Mouse (Mus musculus) left cerebral cortex, postnatal 14 days (tissue): ENCODE results near the gene Mpzl1. TPM values are rescaled to one million over a fixed set of nuclear protein-coding genes. Genes with fewer than 3 reads are reported as not detected.

Experiments
- DNase-seq, 2 experiments: peaks; one replicate each; pipeline ENCODE4 v3.0.0; 2021 to 2022; ENCODE audit warnings: low spot score in 2 of 2, mixed read lengths in 1 of 2
- intact Hi-C: fragments of 180-260 bp; cut with DNase I; formaldehyde crosslinking; loops from one replicate; pipeline ENCODE4 v1.15.1; 2025
- total RNA-seq, 2 experiments: library from RNA; stranded (reverse); gene quantifications; 2 replicates each; pipeline ENCODE4 v1.2.3; 2021

The Mpzl1 gene
- total RNA-seq, 2 experiments from 2014 or later: 52.5 to 61.7 TPM

DNA sequence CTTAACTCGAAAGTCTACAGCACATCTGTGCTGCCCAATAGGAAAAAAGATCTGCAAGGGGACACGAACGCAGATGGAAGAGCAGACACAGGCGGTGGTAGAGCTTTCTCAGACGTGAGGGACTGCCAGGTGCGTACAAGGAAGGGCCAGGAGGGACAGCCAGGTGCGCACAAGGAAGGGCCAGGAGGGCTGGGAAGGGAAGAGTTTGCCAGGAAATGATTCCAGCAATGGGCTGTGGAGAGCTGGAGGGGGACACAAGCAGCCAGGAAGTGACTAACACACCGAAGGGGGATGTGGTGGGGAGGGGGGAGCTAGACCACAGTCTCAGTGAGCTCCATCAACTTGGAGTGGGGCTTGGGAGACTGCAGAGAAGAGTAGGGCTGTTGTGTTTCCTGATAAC, 4.4 kb downstream of the Mpzl1 start:
- DNase-seq: no peak
- intact Hi-C loops: no loop called here

DNA sequence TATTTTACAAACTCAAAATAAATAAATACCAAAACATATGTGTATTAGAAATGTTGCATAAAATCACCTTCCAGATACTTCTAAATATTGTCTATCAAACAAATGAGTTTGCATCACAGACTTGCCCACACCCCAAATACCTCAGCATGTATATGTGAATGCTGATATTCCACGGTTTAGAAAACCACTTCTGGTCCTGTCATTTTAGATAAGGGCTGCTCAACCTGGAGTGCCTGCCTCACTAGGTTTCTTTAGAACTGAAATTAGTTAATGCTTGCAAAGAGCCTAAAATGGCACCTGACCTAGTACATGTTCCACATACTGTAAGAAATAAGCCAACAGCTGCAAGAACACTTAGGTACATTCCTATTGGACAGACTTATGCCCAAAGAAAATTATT, 5.7 kb downstream of the Mpzl1 start:
- no peak for DNase-seq
- intact Hi-C loops: no loop called here

DNA sequence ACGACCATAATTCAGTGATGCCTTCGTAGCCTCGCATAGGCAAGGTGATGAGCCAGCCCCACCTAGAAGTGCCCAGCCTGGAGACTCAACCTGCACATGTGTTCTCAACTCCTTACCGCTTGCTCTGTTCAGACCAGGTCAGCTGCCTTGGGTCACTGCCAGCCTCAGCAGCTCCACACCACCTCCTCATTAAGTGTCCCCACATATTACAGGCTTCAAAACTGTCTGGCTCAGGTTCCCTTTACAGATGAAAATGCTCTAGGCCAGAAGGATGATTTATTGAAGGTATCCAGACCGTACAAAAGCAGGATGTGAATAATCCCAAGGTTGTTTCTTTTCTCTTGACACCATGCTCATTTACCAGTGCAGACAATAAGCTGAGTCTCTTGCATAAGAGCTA, 8.4 kb downstream of the Mpzl1 start:
- no peak for DNase-seq
- intact Hi-C loops: no loop called here

DNA sequence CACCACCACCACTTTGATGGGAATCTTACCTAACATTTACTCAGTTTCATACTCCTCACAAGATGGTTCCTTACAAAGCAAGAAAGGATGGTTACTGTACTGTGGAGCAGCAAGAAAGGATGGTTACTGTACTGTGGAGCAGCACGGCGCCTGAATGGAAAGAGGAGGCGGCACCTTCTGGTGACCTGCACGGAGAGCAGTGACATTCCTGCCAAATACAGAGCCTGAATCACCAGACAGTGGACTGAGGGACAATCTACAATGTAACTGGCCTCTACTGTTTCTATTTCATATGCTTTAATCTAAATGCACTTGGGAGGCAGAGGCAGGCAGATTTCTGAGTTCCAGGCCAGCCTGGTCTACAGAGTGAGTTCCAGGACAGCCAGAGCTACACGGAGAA, 9.3 kb downstream of the Mpzl1 start:
- intact Hi-C loops: no loop called here
- no peak for DNase-seq

DNA sequence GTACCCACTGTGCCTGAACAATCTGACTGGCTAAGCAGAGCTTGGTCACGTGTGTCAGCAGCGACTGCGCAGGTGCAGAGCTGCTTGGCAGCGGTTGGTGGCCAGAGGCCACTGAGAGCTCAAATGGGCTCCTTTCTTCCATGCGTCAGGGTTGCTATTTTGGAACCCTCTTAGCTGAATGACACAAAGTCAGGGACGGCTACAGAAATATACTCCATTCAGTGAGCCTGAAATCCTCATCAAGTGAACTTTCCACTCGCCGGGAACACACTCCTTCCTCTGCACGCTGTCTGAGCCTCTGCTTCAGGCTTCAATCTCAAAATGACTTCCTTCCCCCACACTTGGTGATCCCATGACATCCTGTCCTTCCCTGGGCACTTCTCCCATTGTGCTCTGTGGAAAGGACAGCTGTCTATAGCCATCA, 16.1 kb downstream of the Mpzl1 start:
- intact Hi-C loops: no loop called here
- peak; percentile 44 to 48 for DNase-seq

DNA sequence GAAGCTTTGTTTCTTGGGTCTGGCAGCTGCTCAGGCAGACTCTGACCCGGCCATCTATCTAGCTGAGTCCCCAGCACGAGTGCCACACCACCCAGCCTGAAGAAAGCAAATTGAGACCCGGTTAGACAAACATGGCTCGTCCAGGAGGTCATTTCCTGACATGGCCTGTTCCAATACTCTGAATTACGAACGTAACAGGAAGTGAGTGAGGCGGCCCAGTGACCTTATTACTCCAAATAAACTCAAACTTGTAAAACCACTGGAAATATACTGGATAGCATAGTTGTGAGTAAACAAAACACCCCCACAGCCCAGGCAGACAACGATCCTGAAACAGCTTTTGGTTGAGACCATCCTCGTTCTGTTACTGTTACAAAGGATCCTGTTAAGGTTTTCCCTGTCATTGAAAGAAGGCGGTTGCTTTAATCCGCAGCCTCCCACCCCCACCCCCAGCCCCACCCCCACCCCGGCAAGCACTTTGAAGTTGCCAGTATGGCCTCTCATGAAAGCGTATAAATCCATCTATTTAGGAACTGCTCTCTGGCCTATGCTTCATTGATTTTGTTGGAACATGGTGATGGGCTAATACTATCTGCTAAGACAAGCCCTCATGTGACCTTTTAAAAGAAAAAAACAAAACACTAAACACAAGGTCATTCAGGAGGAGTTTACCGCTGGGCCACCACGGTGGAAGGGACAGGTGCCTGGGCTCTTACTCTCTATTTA, 17.0 kb downstream of the Mpzl1 start:
- intact Hi-C loops: no loop called here
- DNase-seq: no peak

DNA sequence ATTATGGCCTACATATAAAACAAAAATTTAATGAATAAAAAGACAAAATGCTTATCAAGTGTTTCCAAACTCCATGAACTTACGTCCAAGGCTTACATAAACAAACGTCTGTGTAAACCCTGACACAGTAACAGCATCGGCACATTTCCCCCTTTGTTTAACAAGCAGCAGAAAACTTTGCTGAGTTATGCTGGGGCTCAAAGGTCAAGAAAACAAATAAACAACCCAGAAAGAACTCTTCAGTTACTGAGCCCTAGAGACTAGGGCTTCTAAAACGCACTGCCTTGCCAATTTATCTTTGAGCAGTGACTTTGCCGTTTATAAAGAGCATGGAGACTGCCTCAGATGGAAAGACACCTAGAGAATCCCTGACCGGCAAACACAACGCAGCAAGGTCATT, 17.7 kb downstream of the Mpzl1 start:
- DNase-seq: no peak
- intact Hi-C loops: no loop called here

DNA sequence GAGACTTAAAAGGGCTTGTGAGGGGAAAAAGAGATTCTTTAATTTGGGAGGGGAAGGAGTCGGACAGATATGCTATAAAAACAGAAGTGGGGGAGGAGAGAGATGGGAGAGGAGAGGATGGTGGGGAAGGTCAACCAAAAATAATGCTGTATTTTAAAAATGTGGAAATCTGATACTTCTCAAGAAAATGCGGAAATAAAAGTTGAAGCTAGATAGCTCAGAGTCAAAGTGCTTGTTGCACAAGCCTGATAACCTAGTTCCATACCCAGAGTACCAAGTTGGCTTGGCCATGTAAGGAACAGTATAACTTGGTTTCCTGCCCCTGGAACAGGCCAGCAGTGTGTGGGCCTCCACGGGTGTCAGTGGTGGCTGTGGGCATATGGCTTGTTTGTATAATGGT, 19.5 kb downstream of the Mpzl1 start:
- DNase-seq: no peak
- intact Hi-C loops: no loop called here

DNA sequence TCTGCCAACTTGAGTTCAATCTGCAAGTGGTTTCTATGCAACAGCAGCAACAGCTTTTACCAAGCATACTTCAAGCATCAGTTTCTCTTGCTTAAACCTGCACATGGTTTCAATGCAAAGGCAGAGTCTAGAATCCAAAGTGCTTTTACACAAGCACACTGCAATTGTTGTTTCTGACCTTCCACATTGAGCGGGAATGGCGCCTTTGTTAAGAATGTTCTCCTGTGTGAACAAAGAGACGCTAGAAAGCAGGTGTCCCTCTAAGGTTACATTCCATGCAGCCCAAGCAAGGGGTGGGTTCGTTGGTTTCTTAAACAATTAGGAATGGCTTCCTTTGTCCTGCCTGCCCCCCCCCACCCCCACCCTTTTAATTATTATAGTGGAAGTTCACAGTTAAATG, 20.4 kb downstream of the Mpzl1 start:
- intact Hi-C loops: no loop called here
- no peak for DNase-seq

DNA sequence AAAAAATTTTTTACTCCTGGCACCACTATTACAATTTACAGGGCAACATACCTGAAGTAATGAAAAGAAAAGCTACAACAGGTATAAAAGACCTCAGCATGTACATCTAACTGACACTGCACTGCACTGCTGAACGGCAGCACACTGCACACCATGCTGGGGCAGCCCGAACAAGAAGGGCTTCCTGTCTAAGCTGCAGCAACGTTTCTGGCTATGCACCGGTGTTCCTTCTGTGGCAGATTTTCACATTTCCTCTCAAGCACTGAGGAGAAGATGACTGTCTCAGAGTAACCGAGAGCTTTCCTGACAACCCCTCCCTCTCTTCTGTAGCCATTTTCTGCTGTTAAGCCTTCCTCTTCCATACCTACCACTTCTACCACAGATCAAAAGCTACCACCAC, 21.6 kb downstream of the Mpzl1 start:
- intact Hi-C loops: no loop called here

DNA sequence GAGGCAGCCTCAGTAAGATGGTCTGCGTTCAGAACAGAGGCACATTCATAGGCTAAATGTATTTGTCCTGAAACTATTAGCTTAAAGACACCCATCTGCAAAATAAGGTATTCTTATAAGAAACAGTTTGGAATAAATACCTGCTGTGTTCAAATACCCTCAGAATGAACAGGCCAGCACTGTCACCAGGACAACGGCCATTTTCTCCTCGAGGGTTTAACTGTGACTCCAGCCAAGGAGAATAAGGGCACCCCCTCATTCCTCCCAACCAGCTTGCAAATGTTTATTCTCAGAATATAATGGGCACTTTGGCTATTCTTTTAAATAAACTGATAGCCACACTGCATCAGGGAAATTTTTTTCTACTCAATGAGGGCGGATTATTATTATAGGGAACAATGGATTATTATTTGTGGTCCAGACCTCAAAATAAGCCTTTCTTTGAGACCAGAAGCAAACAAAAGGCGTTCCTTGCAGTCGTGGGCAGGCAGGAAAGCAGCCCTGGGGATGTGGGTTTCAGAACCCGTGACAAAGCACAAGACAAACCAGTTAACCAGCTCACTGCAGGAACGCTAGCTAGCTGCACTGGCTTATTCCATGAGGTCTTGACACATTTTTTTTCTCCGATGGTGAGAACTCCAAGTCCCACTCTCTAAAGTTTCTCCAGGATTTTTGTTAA, 23.9 kb downstream of the Mpzl1 start:
- intact Hi-C loops: no loop called here
- no peak for DNase-seq

More for the DNA sequence above, 21.6 kb downstream of the Mpzl1 start:
- DNase-seq: no peak

DNA sequence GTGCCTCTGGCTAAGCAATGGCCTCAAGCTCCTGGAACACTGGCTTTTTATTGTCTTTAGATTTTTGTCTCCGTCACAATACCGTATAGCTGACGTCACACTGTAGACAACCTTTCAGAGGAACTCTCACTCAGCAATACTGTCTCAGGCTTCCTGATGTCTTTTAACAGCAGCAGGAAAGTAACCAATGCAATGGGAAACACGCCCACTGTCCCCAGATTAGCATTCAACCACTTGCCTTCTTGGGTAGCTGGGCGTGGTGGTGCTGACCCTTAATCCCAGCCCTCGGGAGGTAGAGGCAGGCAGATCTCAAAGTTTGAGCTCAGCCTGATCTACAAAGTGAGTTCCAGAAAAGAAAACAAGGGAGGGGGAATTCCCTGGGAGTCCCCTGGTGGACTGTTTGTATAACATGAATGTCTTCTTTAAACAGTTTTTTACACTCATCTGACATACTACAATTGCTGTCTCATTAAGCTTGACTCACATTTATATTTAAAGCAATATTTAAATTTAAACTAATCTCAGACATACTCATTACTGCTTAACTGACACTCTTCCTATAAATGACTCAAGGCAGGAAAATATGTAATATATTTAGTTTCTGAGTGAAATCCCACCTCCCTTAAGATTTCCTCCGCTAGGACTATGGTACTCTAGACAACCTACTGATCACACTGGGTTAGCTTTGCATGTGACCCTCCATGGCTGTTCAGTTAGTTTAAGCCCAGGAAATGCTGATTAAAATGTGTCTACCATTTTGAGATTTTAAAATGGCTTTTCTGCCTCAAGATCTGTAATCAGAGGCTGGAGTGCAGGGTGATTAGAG, 24.6 kb downstream of the Mpzl1 start:
- DNase-seq: no peak
- intact Hi-C loops: no loop called here

DNA sequence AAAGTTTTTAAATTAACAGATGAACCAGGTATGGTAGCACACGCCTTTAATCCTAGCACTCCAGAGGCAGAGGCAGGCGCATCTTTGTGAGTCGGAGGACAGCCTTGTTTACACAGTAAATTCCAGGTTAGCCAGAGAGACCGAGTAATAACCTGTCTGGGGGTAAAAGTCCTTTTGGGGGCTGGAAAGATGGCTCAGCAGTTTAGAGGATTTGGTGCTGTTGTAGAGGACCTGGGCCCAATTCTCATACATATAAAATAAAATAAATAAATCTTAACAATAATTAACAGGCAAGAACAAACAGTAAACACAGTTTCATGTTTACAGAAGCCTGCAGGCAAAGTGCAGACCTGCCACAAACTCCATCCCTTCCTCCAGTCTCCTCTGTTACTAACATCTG, 25.4 kb downstream of the Mpzl1 start:
- DNase-seq: no peak
- intact Hi-C loops: no loop called here

DNA sequence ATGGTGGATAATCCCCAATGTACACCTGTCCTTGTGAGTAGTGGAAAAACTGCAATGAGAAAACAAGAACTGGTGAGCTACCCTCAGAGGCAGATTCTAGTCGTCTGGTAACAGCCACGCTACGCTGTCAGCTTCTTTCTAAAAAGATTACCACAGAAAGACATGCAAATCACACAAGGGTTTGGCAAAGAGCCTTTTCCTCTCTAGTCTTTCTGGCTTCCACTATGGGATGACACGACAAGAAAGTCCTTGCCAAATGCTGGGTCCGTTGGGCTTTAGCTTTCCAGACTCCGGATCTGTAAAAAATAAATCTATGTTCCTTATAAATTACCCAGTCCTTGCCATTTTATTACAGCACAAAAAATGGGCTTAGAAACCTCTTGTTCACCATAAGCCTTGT, 28.6 kb downstream of the Mpzl1 start:
- intact Hi-C loops: no loop called here
- peak in 1 of 2 experiments; percentile 46 for DNase-seq

DNA sequence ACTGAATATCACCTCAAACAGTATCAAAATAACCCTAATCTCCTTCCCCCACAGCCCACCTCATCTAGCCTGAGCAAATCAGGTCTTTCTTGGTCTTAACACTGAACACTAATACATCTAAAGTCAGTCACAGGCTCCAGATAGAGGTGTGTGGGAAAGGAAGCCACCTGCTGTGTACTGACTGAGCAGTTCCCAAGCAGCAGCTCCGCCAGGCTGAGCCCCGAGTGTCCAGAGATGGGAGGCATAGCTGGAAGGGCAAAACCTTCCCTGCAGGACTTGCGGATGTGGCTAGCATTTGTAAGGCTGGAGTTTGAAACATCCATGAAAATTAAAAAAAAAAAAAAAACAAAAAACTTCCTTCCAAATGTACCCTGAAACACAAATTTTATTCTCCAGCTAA, 29.2 kb downstream of the Mpzl1 start:
- no peak for DNase-seq
- intact Hi-C loops: no loop called here

DNA sequence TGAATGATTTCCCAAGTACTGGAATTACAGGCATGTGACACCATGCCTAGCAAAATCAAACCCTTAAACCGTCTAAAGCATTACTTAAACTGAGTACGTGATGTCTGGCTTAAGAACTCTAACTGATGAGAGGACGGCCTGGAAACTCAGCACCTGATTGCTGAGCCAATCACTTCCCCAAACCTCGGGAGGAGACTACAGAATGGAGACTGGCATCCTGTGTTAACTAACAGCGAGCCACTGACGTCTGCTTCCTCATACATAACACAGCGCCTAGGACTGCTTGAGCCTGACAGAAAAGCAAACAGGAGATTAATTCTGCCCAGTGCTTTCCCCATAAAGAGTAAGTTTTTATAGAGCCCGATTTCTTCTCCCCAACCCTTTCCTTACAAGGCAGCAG, 30.1 kb downstream of the Mpzl1 start:
- intact Hi-C loops: no loop called here
- no peak for DNase-seq

DNA sequence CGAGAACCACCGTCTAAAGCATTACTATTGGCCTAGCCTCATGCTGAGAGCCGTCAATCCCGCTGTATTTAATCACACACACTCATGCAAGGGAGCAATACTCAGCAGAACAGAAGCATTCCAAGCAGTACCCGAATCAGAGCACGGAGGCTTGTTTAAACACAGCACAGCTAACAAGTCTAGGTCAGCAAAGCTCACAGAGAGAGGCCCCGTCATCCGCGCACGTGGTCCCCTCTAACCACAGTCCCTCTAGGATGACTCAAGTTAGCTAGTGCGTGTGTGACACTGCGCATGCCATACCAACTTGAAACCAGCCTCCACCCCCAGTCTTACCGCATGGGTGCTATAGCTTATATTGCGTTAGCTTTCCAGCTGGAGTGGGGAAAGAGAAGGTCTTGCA, 31.1 kb downstream of the Mpzl1 start:
- intact Hi-C loops: no loop called here
- DNase-seq: no peak

DNA sequence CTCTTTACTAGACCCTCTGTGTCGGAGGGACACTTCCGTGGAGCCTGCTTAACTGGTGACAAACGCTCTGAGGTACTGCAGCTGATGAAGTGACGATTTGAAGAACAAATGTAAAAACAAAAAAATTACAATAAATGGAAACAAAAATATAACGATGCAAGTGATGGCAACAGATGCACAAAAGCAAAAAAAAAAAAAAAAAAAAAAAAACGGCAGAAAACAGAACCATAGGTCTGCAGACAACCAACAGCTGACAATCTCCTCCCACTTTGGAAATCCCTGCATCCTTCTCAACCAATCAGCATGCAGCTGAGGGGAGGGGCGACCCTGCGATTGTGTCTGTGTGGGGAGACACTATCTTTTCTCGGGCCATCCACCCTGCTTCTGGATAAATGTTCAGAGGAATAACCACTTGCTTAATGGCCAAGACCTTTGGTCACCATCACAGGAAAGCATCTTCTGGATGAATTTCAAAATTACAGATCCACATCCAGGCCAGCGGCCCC, 32.5 kb downstream of the Mpzl1 start:
- intact Hi-C loops: no loop called here

DNA sequence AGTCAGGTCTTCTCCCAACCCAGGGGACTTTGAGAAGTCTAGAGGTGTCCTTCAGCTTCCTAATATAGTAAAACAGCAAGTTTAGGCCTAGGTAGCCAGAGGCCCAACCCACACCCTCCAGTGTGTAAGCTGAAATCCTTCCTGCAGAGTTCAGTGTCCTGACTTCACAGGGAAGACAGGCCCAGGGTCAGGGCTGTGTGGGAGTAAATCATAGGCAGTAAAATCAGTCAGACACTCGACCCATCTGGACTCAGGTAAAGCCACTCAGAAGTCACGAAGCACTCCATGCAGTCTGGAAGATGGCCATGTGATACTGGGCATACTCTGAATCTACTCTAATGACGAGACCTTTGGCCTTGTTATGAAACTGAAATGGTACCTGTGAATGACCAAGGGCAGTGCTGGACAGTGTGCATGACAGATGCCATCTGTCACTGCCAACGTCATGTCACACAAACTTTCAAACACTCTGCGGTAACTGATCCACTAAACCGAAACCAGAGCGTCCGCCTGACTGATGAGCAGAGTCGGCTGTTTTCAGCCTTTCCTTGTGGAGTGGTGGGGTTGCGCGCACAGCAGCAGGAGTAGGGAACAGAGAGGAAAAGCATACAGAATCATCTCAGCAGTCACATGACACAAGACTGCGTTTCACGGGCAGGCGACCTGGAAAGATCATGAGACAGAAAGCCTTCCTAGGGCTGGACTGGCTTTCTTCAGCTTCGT, 39.5 kb downstream of the Mpzl1 start:
- no peak for DNase-seq
- intact Hi-C loops: no loop called here

More for the DNA sequence above, 32.5 kb downstream of the Mpzl1 start:
- no peak for DNase-seq
